Mouse (Mus musculus) forebrain, embryonic 16.5 days (tissue): ENCODE data around the gene Gm13277. TPM values are rescaled to one million over a fixed set of nuclear protein-coding genes. Genes with fewer than 3 reads are reported as not detected.
"Not testable (repeated sequence)": the region's sequence is repeated elsewhere in the genome, so short reads cannot be mapped to it uniquely, and the experiment has no call there.

Experiments used
- ATAC-seq: fragments of 200-750 bp; cut with Nextera tagmentation; 2 replicates; pipeline ENCODE4 v1.8.0; 2017; ENCODE audit warnings: mild to moderate bottlenecking, moderate library complexity
- H3K27ac ChIP-seq: fragments of 300-500 bp; sonication (generic); 2 replicates; pipeline ENCODE4 v1.5.1; 2014; ENCODE audit warnings: low read length, control low read depth
- H3K27me3 ChIP-seq: fragments of 300-500 bp; sonication (generic); replicated peaks from 2 replicates; pipeline ENCODE4 v1.6.1; 2014; ENCODE audit warnings: low read length; ENCODE audit not compliant: control insufficient read depth, insufficient read depth
- H3K36me3 ChIP-seq: fragments of 300-500 bp; sonication (generic); 2 replicates; pipeline ENCODE4 v1.6.1; 2014; ENCODE audit not compliant: control insufficient read depth, insufficient read depth
- H3K4me1 ChIP-seq: fragments of 300-500 bp; sonication (generic); replicated peaks from 2 replicates; pipeline ENCODE4 v1.6.1; 2014; ENCODE audit warnings: low read length; ENCODE audit not compliant: control insufficient read depth, insufficient read depth
- H3K4me2 ChIP-seq: fragments of 300-500 bp; sonication (generic); 2 replicates; pipeline ENCODE4 v1.6.1; 2014; ENCODE audit warnings: mild to moderate bottlenecking, low read length, control low read depth
- H3K4me3 ChIP-seq: fragments of 300-500 bp; sonication (generic); replicated peaks from 2 replicates; pipeline ENCODE4 v1.5.1; 2014; ENCODE audit warnings: mild to moderate bottlenecking, low read length, control low read depth
- H3K9ac ChIP-seq: fragments of 300-500 bp; sonication (generic); replicated peaks from 2 replicates; pipeline ENCODE4 v1.6.1; 2014; ENCODE audit warnings: low read depth, low read length, control low read depth
- H3K9me3 ChIP-seq: fragments of 300-500 bp; sonication (generic); 2 replicates; pipeline ENCODE4 v1.6.1; 2016; ENCODE audit warnings: low read length; ENCODE audit not compliant: control insufficient read depth
- WGBS: fragments of 180-500 bp; shearing (Covaris S2); extraction: QIAGEN DNeasy Blood & Tissue Kit; methylation state at CpG from one replicate; pipeline ENCODE4 v1.1.7; 2014; 5-methylcytosine and 5-hydroxymethylcytosine counted together
- polyA plus RNA-seq: library from polyadenylated mRNA; unstranded; fragments of >200 nt; fragmentation: Nextera tagmentation; extraction: Ambion mirVana; gene quantifications from 2 replicates; pipeline ENCODE4 v1.2.1, GENCODE M21; 2015

Gene Gm13277
- polyA plus RNA-seq = not detected in 2 replicates

DNA sequence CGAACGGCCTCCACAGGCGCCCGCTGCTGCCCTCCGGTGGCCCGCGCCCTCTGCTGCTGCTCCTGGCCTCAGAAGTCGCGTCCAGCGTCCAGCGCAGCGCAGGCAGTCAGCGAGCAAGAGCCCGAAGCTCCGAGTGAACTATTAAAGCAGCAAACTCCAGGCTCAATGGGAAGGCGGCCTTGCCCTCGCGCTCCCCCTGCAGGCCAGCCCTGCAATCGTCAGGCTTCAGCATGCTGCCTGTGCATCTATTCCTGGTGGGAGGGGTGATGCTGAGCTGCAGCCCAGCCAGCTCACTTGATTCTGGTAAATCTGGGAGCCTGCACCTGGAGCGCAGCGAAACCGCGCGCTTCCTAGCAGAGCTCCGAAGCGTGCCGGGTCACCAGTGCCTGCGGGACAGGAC, at the start of gene Gm13277:
Gm13277 (plus strand) TSS at position 231 of the 400 bp plus-strand sequence.
- not testable (repeated sequence) for H3K36me3 ChIP-seq, H3K4me1 ChIP-seq, H3K27me3 ChIP-seq, ATAC-seq, H3K4me3 ChIP-seq, H3K27ac ChIP-seq, H3K9ac ChIP-seq, H3K4me2 ChIP-seq, H3K9me3 ChIP-seq
- WGBS = 0% methylated on average over 1 of the region's 28 CpGs

DNA sequence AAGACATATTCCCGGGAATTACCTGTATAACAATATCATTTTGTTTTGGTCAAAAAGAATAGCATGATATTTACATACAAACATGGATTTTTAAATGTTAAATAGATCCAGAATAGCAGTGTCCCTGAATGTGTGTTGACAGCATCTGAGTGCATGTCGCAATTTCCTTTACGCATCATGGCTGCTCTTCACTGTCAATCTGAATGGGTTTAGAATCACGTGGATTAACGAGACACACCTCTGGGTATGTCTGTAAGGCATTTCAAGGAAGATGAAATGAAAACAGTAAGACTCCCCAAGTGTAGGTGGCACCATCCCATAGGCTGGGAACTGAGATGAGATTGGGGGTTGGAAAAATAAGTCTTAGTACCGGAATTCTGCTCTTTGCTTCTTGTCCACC, 49.4 kb upstream of the Gm13277 start:
- Histone ChIP-seq H3K9me3 (no peaks in the 10 kb centered on the region), H3K4me2 (no peak overlapping the region), H3K9ac (no peak overlapping the region), H3K27me3 (no peaks in the 10 kb centered on the region), H3K36me3 (no peaks in the 10 kb centered on the region), H3K4me3 (no peak overlapping the region), H3K4me1 (no peaks in the 10 kb centered on the region), H3K27ac (no peak overlapping the region)
- ATAC-seq = no peak
- WGBS = 87% methylated on average over 6 of the region's 6 CpGs

DNA sequence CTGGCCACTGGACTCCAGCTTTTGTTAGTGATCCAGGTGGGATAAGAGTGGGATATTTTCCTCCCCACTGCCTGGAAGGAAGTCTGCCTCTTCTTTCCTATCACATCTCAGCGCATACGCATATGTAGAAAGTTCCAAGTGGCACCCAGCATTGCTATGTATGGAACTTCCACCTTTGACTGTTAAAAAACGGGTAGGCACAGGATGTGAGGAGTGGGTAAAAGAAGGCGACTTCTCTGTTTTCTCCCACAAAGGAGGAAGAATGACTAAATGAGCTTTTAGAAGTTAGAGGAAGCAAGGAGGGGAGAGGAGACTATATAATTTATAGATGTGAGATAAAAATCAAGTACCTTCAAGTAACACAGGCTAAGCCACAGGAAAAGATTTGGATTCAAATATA, 47.0 kb upstream of the Gm13277 start:
- Histone ChIP-seq H3K4me1 (no peaks in the 10 kb centered on the region), H3K9ac (no peak overlapping the region), H3K4me3 (no peak overlapping the region), H3K36me3 (no peaks in the 10 kb centered on the region), H3K4me2 (no peak overlapping the region), H3K27me3 (no peaks in the 10 kb centered on the region), H3K9me3 (no peaks in the 10 kb centered on the region), H3K27ac (no peak overlapping the region)
- ATAC-seq = no peak
- 92% methylated on average over 4 of the region's 4 CpGs for WGBS

DNA sequence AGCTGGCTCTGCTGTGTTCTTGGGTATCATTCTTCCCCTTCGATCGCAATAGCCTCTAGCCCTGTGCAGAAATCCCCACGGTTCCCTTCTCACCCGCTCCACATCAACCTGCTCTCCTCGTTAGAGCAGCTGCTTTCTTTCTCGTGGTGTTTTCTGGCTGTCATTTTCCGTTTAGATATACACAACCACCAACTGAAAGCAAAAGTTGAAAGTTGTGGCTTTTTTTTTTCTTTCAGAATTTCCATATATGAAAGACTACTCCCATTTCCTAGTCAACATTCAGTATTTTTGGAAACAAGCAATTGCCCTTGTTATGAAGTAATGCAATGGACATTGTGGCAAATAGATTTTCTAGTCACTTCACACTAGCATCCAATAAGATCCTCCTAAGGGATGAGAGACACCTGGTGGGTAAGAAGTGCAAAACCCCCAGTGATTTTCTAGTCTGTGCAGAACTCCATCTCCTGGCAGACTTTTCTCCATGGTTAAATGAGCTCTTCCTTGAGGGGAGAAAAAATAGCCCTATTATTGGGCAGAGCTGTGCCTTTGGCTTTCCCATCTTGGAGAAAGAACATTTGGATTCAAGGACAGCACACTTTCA, 45.6 kb upstream of the Gm13277 start:
- no peak overlapping the region for H3K9ac ChIP-seq
- H3K9me3 ChIP-seq = no peaks in the 10 kb centered on the region
- no peaks in the 10 kb centered on the region for H3K27me3 ChIP-seq
- H3K4me1 ChIP-seq = no peaks in the 10 kb centered on the region
- 74% methylated on average over 7 of the region's 7 CpGs for WGBS
- no peak overlapping the region for H3K4me3 ChIP-seq
- no peak for ATAC-seq
- no peak overlapping the region for H3K4me2 ChIP-seq
- no peaks in the 10 kb centered on the region for H3K36me3 ChIP-seq
- H3K27ac ChIP-seq = no peak overlapping the region

DNA sequence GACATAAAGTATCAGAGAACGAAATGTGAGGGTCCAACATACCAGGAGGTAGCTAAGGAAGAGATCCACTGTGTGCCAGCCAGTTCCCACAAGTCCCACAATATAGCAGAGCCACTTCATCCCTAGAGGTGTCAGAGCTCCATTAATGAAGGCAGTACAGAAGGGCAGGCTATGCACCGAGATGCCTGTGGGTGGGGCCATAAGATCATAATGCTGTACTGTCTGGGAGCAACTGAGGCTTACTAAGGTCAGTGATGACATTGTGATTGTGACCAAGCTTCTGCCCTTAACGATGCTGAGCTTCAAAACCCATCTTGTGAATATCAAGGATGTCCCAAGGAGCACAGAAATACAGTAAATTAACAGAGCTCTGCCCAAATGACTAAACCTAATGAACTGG, 44.2 kb upstream of the Gm13277 start:
- Histone ChIP-seq H3K4me3 (no peak overlapping the region), H3K27me3 (no peaks in the 10 kb centered on the region), H3K36me3 (no peaks in the 10 kb centered on the region), H3K27ac (no peak overlapping the region), H3K4me1 (no peaks in the 10 kb centered on the region), H3K9ac (no peak overlapping the region), H3K4me2 (no peak overlapping the region), H3K9me3 (no peaks in the 10 kb centered on the region)
- WGBS = 52% methylated on average over 3 of the region's 3 CpGs
- ATAC-seq = no peak

DNA sequence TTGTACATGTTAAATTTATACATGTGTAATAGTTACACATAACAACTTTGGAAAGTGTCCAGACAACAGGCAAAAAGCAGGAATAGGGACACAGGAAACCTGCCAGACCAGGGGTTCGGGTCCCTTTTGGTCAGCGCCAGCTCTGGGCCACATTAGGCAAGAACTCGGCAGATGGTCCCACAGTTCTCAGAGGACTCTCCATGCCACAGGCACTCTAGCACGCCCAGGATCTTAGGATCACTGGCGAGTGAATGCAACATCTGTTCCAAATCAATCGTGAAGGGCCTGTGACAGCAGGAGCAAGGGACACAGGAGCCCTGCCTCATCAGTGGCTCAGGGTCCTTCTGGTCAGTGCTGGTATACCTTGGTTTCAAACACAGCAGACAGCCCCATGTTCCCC, 38.5 kb upstream of the Gm13277 start:
- no peak overlapping the region for H3K4me3 ChIP-seq
- H3K9ac ChIP-seq = no peak overlapping the region
- no peaks in the 10 kb centered on the region for H3K9me3 ChIP-seq
- H3K4me1 ChIP-seq = no peaks in the 10 kb centered on the region
- no peaks in the 10 kb centered on the region for H3K27me3 ChIP-seq
- H3K4me2 ChIP-seq = no peak overlapping the region
- no peaks in the 10 kb centered on the region for H3K36me3 ChIP-seq
- no peak for ATAC-seq
- 78% methylated on average over 6 of the region's 6 CpGs for WGBS
- H3K27ac ChIP-seq = no peak overlapping the region

DNA sequence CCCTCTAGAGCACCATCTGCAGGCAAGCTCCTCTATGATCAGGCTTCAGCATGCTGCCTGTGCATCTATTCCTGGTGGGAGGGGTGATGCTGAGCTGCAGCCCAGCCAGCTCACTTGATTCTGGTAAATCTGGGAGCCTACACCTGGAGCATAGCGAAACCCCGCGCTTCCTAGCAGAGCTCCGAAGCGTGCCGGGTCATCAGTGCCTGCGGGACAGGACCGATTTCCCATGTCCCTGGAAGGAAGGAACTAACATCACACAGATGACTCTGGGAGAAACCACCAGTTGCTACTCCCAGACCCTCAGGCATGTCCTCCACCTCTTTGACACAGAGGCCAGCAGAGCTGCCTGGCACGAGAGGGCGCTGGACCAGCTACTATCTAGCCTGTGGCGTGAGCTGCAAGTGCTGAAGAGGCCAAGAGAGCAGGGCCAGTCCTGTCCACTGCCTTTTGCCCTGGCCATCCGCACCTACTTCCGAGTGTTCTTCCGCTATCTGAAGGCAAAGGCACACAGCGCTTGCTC, 33.6 kb upstream of the Gm13277 start, which contains the start of gene Gm13271:
Gm13271 (plus strand) TSS at position 51 of the 523 bp plus-strand sequence.
- H3K9ac ChIP-seq, H3K4me1 ChIP-seq, H3K4me2 ChIP-seq, H3K36me3 ChIP-seq, H3K4me3 ChIP-seq, H3K27ac ChIP-seq, H3K9me3 ChIP-seq, ATAC-seq, H3K27me3 ChIP-seq: not testable (repeated sequence)
- 80% methylated on average over 14 of the region's 15 CpGs for WGBS

DNA sequence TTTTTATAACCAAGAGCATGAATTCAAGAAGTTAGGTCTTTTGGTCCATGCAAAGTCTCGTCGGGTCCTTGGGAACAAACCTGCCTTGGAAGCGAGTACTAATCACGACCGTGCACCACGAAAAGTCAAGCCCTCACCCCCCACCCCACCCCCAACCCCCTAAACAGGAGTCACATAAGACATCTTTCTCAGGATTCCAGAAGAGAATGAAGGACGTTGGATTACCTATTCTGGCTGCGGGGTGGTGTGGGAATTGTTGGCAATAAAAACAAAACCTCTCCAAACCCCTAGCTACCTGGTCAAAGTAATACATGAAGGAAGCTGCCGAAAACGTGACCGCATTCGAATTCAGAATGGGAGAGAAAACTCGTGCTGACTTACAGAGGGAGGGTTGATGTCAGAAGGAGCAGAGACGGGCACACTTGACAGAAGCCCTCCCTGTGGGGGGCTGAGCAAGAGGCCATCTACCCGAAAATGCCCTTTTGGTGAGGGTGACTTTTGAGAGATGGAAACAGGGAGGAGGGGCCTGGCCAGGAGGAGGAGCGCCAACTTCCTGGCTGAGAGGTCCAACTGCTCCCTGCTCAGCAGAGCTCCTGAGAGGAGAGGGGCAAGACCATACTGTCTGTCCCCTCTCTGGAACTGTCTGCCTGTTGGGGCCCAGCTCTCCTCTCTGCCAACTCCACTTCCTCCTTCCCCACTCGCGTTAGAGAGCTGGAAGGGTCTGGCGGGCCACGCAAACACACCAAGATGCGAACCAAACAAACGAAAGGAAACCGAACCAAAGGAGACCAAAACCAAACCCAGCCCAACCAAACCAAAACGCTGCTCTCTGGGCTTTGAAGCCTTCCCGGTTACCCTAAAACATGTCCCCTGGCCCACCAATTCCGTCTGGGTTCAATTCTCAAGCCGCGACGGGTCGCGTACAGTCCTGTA, 31.6 kb upstream of the Gm13277 start:
- not testable (repeated sequence) for H3K27me3 ChIP-seq, H3K4me1 ChIP-seq, ATAC-seq, H3K36me3 ChIP-seq, H3K9me3 ChIP-seq
- peak overlapping the region; percentile 86 for H3K4me2 ChIP-seq
- H3K9ac ChIP-seq = peak overlapping the region; percentile 57
- H3K4me3 ChIP-seq = peak overlapping the region; percentile 48
- peak overlapping the region; percentile 67; the same call in 1 of the 2 replicates for H3K27ac ChIP-seq
- WGBS = 11% methylated on average over 28 of the region's 31 CpGs

DNA sequence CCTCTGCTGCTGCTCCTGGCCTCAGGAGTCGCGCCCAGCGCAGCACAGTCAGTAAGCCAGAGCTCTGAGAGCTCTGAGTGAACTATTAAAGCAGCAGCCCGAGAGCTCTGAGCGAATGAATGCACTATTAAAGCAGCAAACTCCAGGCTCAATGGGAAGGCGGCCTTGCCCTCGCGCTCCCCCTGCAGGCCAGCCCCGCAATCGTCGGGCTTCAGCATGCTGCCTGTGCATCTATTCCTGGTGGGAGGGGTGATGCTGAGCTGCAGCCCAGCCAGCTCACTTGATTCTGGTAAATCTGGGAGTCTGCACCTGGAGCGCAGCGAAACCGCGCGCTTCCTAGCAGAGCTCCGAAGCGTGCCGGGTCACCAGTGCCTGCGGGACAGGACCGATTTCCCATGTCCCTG, 30.8 kb upstream of the Gm13277 start:
- not testable (repeated sequence) for H3K27me3 ChIP-seq, H3K9me3 ChIP-seq, H3K36me3 ChIP-seq, H3K4me1 ChIP-seq, H3K27ac ChIP-seq
- ATAC-seq = peak; percentile 100
- Histone ChIP-seq H3K9ac (peak overlapping the region; percentile 57), H3K4me2 (peak overlapping the region; percentile 86), H3K4me3 (peak overlapping the region; percentile 48)
- 0% methylated on average over 20 of the region's 21 CpGs for WGBS
